Mouse (Mus musculus): Measurements from ENCODE around the gene Smyd3. TPM values are rescaled to one million over a fixed set of nuclear protein-coding genes. Genes with fewer than 3 reads are reported as not detected.

Smyd3 gene
- polyA plus RNA-seq, 1 experiment = 14.2 TPM

GRCm38 (mm10) chr1:179446127-179446844, 71.6 kb downstream of the Smyd3 start:
- H3K4me3 ChIP-seq (ENCODE audit: insufficient read depth, low read length) = no peak overlapping the region
- no peak for TF ChIP-seq POLR2A (IDR thresholded peaks at IDR 0.05; ENCODE audit: extremely low read depth, insufficient read depth, low read length)
- TF ChIP-seq CTCF (IDR thresholded peaks at IDR 0.05; ENCODE audit: extremely low read depth, insufficient read depth, low read length) = no peak
- H3K4me1 ChIP-seq (ENCODE audit: control insufficient read depth, insufficient read depth, low read length) = no peaks in the 10 kb centered on the region
- H3K27ac ChIP-seq (ENCODE audit: insufficient read depth, low read length) = no peak overlapping the region

DNA sequence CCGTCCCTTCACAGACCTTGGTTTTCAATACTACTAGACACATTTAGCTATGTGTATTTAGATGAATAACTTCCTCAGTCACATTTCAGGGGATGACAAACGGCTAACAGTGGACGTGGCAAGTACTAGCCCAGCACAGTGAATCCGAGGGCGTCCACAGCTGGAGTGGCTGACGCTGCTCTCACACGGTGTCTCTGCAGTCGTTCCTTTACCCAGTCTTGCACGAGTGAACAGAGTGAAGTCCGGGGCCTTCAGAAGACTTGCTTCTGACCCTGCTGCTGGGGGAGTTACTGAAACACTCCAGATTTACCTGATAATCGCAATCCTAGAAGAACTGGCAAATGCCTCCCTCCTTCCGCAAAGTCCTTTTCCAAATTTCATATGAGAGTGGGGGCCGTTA, 74.0 kb downstream of the Smyd3 start:
- Histone ChIP-seq H3K4me3 (ENCODE audit: insufficient read depth, low read length) (no peak overlapping the region), H3K4me1 (ENCODE audit: control insufficient read depth, insufficient read depth, low read length) (no peaks in the 10 kb centered on the region), H3K27ac (ENCODE audit: insufficient read depth, low read length) (no peak overlapping the region)
- no peak for TF ChIP-seq CTCF (IDR thresholded peaks at IDR 0.05; ENCODE audit: extremely low read depth, insufficient read depth, low read length)

DNA sequence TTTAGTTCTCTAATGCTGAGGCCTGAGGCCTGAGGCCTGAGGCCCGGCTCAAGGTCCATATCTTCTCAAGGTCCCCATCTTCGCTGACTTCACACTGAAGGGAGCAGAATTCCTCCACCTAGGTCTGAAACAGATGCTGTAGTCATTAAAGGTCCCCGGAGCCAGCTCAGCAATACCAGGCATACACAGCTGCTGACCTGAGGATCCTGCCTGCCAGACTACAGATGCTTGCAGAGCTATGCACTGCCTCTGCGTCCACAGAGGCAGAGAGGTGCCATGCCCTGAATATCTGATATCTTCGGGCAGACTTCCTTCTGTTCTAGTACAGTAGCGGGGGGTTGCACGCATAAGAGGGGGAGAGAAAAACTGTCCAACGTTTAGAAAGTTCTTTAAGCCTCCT, 74.4 kb downstream of the Smyd3 start:
- Histone ChIP-seq H3K4me3 (ENCODE audit: insufficient read depth, low read length) (no peak overlapping the region), H3K27ac (ENCODE audit: insufficient read depth, low read length) (no peak overlapping the region), H3K4me1 (ENCODE audit: control insufficient read depth, insufficient read depth, low read length) (no peaks in the 10 kb centered on the region)
- no peak for TF ChIP-seq POLR2A (IDR thresholded peaks at IDR 0.05; ENCODE audit: extremely low read depth, insufficient read depth, low read length)

DNA sequence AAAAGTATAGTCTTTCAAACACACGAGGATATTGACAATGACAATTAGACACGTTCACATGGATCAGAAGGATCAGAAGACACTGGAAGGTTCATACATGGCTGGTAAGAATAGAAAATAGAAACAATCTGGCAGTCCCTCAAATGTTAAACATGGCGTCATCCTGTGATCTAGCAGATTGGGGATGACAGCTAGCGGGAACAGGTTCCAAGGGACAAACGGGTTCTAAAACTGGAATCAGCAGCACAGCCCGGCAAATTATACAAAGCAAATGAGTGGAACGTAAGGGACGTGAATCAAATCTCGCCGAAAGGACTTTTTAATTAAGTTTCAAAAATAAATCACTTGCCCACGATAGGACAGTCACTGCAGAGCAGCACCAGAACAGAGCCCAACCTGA, 81.2 kb downstream of the Smyd3 start:
- no peak overlapping the region for H3K27ac ChIP-seq (ENCODE audit: insufficient read depth, low read length)
- no peak overlapping the region for H3K4me3 ChIP-seq (ENCODE audit: insufficient read depth, low read length)
- H3K4me1 ChIP-seq (ENCODE audit: control insufficient read depth, insufficient read depth, low read length) = no peaks in the 10 kb centered on the region
- no peak for TF ChIP-seq POLR2A (IDR thresholded peaks at IDR 0.05; ENCODE audit: extremely low read depth, insufficient read depth, low read length)
- no peak for TF ChIP-seq CTCF (IDR thresholded peaks at IDR 0.05; ENCODE audit: extremely low read depth, insufficient read depth, low read length)

DNA sequence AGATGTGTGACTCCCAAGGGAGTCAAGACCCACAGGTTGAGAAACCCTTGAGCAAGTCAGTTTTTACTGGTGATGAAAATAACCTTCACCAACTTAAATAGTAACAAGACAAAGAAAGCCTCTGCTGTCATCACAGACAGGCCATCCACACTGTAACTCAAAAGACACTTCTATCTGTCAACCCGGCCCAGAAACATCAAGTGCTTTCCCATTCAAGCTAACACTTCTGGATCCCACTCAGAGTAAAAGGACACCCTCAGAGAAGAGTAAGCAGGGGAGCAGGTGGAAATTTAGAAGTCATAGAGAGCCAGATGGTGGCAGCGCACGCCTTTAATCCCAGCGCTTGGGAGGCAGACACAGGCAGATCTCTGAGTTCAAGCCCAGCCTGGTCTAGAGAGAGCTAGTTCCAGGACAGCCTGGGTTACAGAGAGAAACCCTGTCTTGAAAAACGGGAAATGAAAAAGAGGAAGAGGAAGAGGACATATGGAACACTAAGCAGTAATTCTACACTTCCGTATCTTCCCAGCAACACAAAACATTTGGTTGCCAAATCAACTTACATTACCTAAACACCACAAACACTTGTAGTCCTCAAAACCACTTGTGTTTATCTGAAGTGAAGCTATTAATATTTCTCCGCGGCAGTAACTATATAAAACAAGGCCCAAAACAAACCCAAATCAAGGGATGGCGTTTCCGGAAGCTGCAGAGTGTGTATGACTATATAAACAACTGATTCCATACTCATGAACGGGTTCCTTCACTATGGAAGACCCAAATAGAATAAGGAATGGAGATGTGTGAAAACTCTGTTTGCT, 83.2 kb downstream of the Smyd3 start:
- Histone ChIP-seq H3K4me3 (ENCODE audit: insufficient read depth, low read length) (no peak overlapping the region), H3K27ac (ENCODE audit: insufficient read depth, low read length) (no peak overlapping the region), H3K4me1 (ENCODE audit: control insufficient read depth, insufficient read depth, low read length) (no peaks in the 10 kb centered on the region)
- TF ChIP-seq CTCF (IDR thresholded peaks at IDR 0.05; ENCODE audit: extremely low read depth, insufficient read depth, low read length) (no peak), POLR2A (IDR thresholded peaks at IDR 0.05; ENCODE audit: extremely low read depth, insufficient read depth, low read length) (no peak)

- TF ChIP-seq CTCF (IDR thresholded peaks at IDR 0.05; ENCODE audit: extremely low read depth, insufficient read depth, low read length) = no peak
- TF ChIP-seq POLR2A (IDR thresholded peaks at IDR 0.05; ENCODE audit: extremely low read depth, insufficient read depth, low read length) = no peak
- no peaks in the 10 kb centered on the region for H3K4me1 ChIP-seq (ENCODE audit: control insufficient read depth, insufficient read depth, low read length)
- no peak overlapping the region for H3K27ac ChIP-seq (ENCODE audit: insufficient read depth, low read length)
- H3K4me3 ChIP-seq (ENCODE audit: insufficient read depth, low read length) = no peak overlapping the region
Measured at GRCm38 (mm10) chr1:179433828-179434227, 84.0 kb downstream of the Smyd3 start.

- H3K27ac ChIP-seq (ENCODE audit: insufficient read depth, low read length) = no peak overlapping the region
- TF ChIP-seq CTCF (IDR thresholded peaks at IDR 0.05; ENCODE audit: extremely low read depth, insufficient read depth, low read length) (no peak), POLR2A (IDR thresholded peaks at IDR 0.05; ENCODE audit: extremely low read depth, insufficient read depth, low read length) (no peak)
- no peaks in the 10 kb centered on the region for H3K4me1 ChIP-seq (ENCODE audit: control insufficient read depth, insufficient read depth, low read length)
- no peak overlapping the region for H3K4me3 ChIP-seq (ENCODE audit: insufficient read depth, low read length)
Measured at GRCm38 (mm10) chr1:179433355-179433754, 84.5 kb downstream of the Smyd3 start.

- no peak for TF ChIP-seq CTCF (IDR thresholded peaks at IDR 0.05; ENCODE audit: extremely low read depth, insufficient read depth, low read length)
- TF ChIP-seq POLR2A (IDR thresholded peaks at IDR 0.05; ENCODE audit: extremely low read depth, insufficient read depth, low read length) = no peak
- no peak overlapping the region for H3K4me3 ChIP-seq (ENCODE audit: insufficient read depth, low read length)
- H3K4me1 ChIP-seq (ENCODE audit: control insufficient read depth, insufficient read depth, low read length) = no peaks in the 10 kb centered on the region
- no peak overlapping the region for H3K27ac ChIP-seq (ENCODE audit: insufficient read depth, low read length)
Measured at GRCm38 (mm10) chr1:179430077-179430476, 87.8 kb downstream of the Smyd3 start.

DNA sequence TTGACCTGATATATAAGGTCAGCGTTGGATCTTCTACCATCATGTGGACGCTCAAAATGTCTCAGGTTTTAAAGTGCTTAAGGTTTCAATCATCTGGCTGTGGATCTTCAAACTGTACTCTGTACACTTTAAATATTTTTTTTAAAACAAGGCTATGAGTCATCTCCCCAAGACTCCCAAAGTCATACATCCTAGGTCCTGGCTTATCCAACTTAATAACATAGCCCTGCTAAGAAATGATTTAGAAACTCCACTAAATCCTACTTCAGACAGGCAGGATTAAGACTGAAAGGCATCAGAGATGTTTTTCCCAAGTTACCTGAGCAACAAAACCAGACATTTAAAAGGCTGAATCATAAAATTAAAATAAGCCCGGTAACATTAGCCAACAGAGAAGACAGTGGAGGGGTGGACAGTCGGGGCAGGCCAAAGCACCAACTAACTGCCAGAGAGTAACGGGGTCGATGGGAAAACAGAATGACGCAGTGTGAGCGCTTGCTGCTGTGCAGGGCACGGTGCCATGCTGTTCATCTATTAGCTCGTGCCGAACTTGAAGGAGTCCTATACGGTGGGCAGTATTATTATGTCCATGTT, 92.9 kb downstream of the Smyd3 start:
- no peak overlapping the region for H3K4me3 ChIP-seq (ENCODE audit: insufficient read depth, low read length)
- H3K4me1 ChIP-seq (ENCODE audit: control insufficient read depth, insufficient read depth, low read length) = no peaks in the 10 kb centered on the region
- H3K27ac ChIP-seq (ENCODE audit: insufficient read depth, low read length) = no peak overlapping the region
- TF ChIP-seq CTCF (IDR thresholded peaks at IDR 0.05; ENCODE audit: extremely low read depth, insufficient read depth, low read length) (no peak), POLR2A (IDR thresholded peaks at IDR 0.05; ENCODE audit: extremely low read depth, insufficient read depth, low read length) (no peak)

- no peak overlapping the region for H3K4me3 ChIP-seq (ENCODE audit: insufficient read depth, low read length)
- no peak overlapping the region for H3K27ac ChIP-seq (ENCODE audit: insufficient read depth, low read length)
- no peak for TF ChIP-seq CTCF (IDR thresholded peaks at IDR 0.05; ENCODE audit: extremely low read depth, insufficient read depth, low read length)
- TF ChIP-seq POLR2A (IDR thresholded peaks at IDR 0.05; ENCODE audit: extremely low read depth, insufficient read depth, low read length) = no peak
- no peaks in the 10 kb centered on the region for H3K4me1 ChIP-seq (ENCODE audit: control insufficient read depth, insufficient read depth, low read length)
Measured at GRCm38 (mm10) chr1:179419091-179419490, 98.8 kb downstream of the Smyd3 start.
